Mouse (Mus musculus) layer of hippocampus, postnatal 10 days (tissue): Measurements from ENCODE around the gene Prkcb. TPM values are rescaled to one million over a fixed set of nuclear protein-coding genes. Genes with fewer than 3 reads are reported as not detected.

Experiments used
- DNase-seq, 2 experiments: peaks; one replicate each; pipeline ENCODE4 v3.0.0; 2021; ENCODE audit warnings: low spot score in 2 of 2
- total RNA-seq, 2 experiments: library from RNA; stranded (reverse); gene quantifications; 2 replicates each; pipeline ENCODE4 v1.2.3; 2021

Gene Prkcb
- total RNA-seq, 2 experiments from 2014 or later: 621 to 648 TPM

GRCm38 (mm10) chr7:122366635-122367034 lies 78.1 kb downstream of the Prkcb start:
- DNase-seq: no peak

- no peak for DNase-seq
Measured at GRCm38 (mm10) chr7:122367303-122368007, 78.9 kb downstream of the Prkcb start.

GRCm38 (mm10) chr7:122370488-122370887 lies 81.9 kb downstream of the Prkcb start:
- no peak for DNase-seq

- DNase-seq: no peak
Measured at GRCm38 (mm10) chr7:122371947-122372346, 83.4 kb downstream of the Prkcb start.

GRCm38 (mm10) chr7:122372349-122372748 lies 83.8 kb downstream of the Prkcb start:
- DNase-seq: no peak

GRCm38 (mm10) chr7:122376845-122377244 lies 88.3 kb downstream of the Prkcb start:
- no peak for DNase-seq

- no peak for DNase-seq
Measured at GRCm38 (mm10) chr7:122377967-122378366, 89.4 kb downstream of the Prkcb start.

- DNase-seq: peak in 1 of 2 experiments; percentile 30
Measured at GRCm38 (mm10) chr7:122378473-122378872, 89.9 kb downstream of the Prkcb start.

GRCm38 (mm10) chr7:122379292-122379691 lies 90.7 kb downstream of the Prkcb start:
- no peak for DNase-seq

- no peak for DNase-seq
Measured at GRCm38 (mm10) chr7:122380336-122381130, 92.0 kb downstream of the Prkcb start.

GRCm38 (mm10) chr7:122381560-122381959 lies 93.0 kb downstream of the Prkcb start:
- no peak for DNase-seq

GRCm38 (mm10) chr7:122383260-122383659 lies 94.7 kb downstream of the Prkcb start:
- DNase-seq: no peak

- DNase-seq: no peak
Measured at GRCm38 (mm10) chr7:122384891-122385290, 96.3 kb downstream of the Prkcb start.

- DNase-seq: no peak
Measured at GRCm38 (mm10) chr7:122386567-122386966, 98.0 kb downstream of the Prkcb start.

GRCm38 (mm10) chr7:122387896-122388295 lies 99.3 kb downstream of the Prkcb start:
- no peak for DNase-seq

GRCm38 (mm10) chr7:122388858-122389257 lies 100.3 kb downstream of the Prkcb start:
- DNase-seq: no peak

- no peak for DNase-seq
Measured at GRCm38 (mm10) chr7:122389633-122390032, 101.1 kb downstream of the Prkcb start.

GRCm38 (mm10) chr7:122390200-122390599 lies 101.6 kb downstream of the Prkcb start:
- peak; percentile 38 to 41 for DNase-seq

- DNase-seq: no peak
Measured at GRCm38 (mm10) chr7:122390683-122391082, 102.1 kb downstream of the Prkcb start.

- no peak for DNase-seq
Measured at GRCm38 (mm10) chr7:122391382-122391781, 102.8 kb downstream of the Prkcb start.

GRCm38 (mm10) chr7:122393964-122394363 lies 105.4 kb downstream of the Prkcb start:
- no peak for DNase-seq

- DNase-seq: no peak
Measured at GRCm38 (mm10) chr7:122395159-122395975, 106.8 kb downstream of the Prkcb start.
